Mouse (Mus musculus) kidney, embryonic 16.5 days (tissue): Measurements from ENCODE around the gene Pard3. TPM values are rescaled to one million over a fixed set of nuclear protein-coding genes. Genes with fewer than 3 reads are reported as not detected.

Source experiments
- ATAC-seq: fragments of 200-750 bp; cut with Nextera tagmentation; 2 replicates; pipeline ENCODE4 v1.8.0; 2017; ENCODE audit warnings: moderate TSS enrichment; ENCODE audit not compliant: low FRiP score, low TSS enrichment
- H3K27ac ChIP-seq: fragments of 300-500 bp; sonication (generic); 2 replicates; pipeline ENCODE4 v1.5.1; 2014; ENCODE audit warnings: low read length
- H3K27me3 ChIP-seq: fragments of 300-500 bp; sonication (generic); 2 replicates; pipeline ENCODE4 v1.6.1; 2014; ENCODE audit warnings: low read length, control low read depth, mixed read lengths; ENCODE audit not compliant: insufficient read depth
- H3K36me3 ChIP-seq: fragments of 300-500 bp; sonication (generic); 2 replicates; pipeline ENCODE4 v1.6.1; 2014; ENCODE audit warnings: low read length, control low read depth, mixed read lengths; ENCODE audit not compliant: insufficient read depth
- H3K4me1 ChIP-seq: fragments of 300-500 bp; sonication (generic); 2 replicates; pipeline ENCODE4 v1.6.1; 2014; ENCODE audit warnings: low read length, control low read depth, mixed read lengths; ENCODE audit not compliant: insufficient read depth
- H3K4me2 ChIP-seq: fragments of 300-500 bp; sonication (generic); replicated peaks from 2 replicates; pipeline ENCODE4 v1.6.1; 2014; ENCODE audit warnings: low read depth, low read length
- H3K4me3 ChIP-seq: fragments of 300-500 bp; sonication (generic); 2 replicates; pipeline ENCODE4 v1.5.1; 2014; ENCODE audit warnings: mild to moderate bottlenecking, low read length
- H3K9ac ChIP-seq: fragments of 300-500 bp; sonication (generic); replicated peaks from 2 replicates; pipeline ENCODE4 v1.6.1; 2014; ENCODE audit warnings: low read length
- H3K9me3 ChIP-seq: fragments of 300-500 bp; sonication (generic); 2 replicates; pipeline ENCODE4 v1.6.1; 2016; ENCODE audit warnings: low read length, control low read depth
- WGBS: fragments of 180-500 bp; shearing (Covaris S2); extraction: QIAGEN DNeasy Blood & Tissue Kit; methylation state at CpG from one replicate; pipeline ENCODE4 v1.1.7; 2014; 5-methylcytosine and 5-hydroxymethylcytosine counted together
- polyA plus RNA-seq: library from polyadenylated mRNA; unstranded; fragments of >200 nt; fragmentation: Nextera tagmentation; extraction: Ambion mirVana; gene quantifications from 2 replicates; pipeline ENCODE4 v1.2.1, GENCODE M21; 2015

Pard3 gene
- polyA plus RNA-seq, 1 experiment from 2014 or later: 25.5 TPM

GRCm38 (mm10) chr8:127280299-127280974 lies 216.7 kb downstream of the Pard3 start:
- no peak for ATAC-seq
- 96% methylated on average over 7 of the region's 7 CpGs for WGBS
- H3K4me2 ChIP-seq: no peak overlapping the region
- 0 out of 2 replicates have a peak, but pooled peaks cover 5% of the 10 kb centered on the region for H3K36me3 ChIP-seq
- peaks cover 9% of the 10 kb centered on the region; the same call in 1 of the 2 replicates for H3K4me1 ChIP-seq
- no peak overlapping the region for H3K9ac ChIP-seq
- no peak overlapping the region for H3K4me3 ChIP-seq
- H3K9me3 ChIP-seq: no peaks in the 10 kb centered on the region
- no peak overlapping the region for H3K27ac ChIP-seq
- no peaks in the 10 kb centered on the region for H3K27me3 ChIP-seq

- ATAC-seq: no peak
These were observed 217.3 kb downstream of the Pard3 start for GRCm38 (mm10) chr8:127281035-127281434.

GRCm38 (mm10) chr8:127284462-127285216 lies 220.9 kb downstream of the Pard3 start:
- Histone ChIP-seq H3K4me2 (no peak overlapping the region), H3K4me3 (no peak overlapping the region), H3K4me1 (peaks cover 4% of the 10 kb centered on the region; the same call in 1 of the 2 replicates), H3K27me3 (no peaks in the 10 kb centered on the region), H3K9me3 (no peaks in the 10 kb centered on the region), H3K9ac (no peak overlapping the region), H3K27ac (no peak overlapping the region), H3K36me3 (no peaks in the 10 kb centered on the region)
- 77% methylated on average over 9 of the region's 9 CpGs for WGBS
- ATAC-seq: peak; percentile 31; the same call in 1 of the 2 replicates

More at GRCm38 (mm10) chr8:127281035-127281434, 217.3 kb downstream of the Pard3 start:
- 0 out of 2 replicates have a peak, but pooled peaks cover 5% of the 10 kb centered on the region for H3K36me3 ChIP-seq
- H3K4me1 ChIP-seq: peaks cover 9% of the 10 kb centered on the region; the same call in 1 of the 2 replicates
- no peaks in the 10 kb centered on the region for H3K9me3 ChIP-seq
- WGBS: 92% methylated on average over 4 of the region's 4 CpGs
- no peaks in the 10 kb centered on the region for H3K27me3 ChIP-seq
- no peak overlapping the region for H3K4me3 ChIP-seq
- no peak overlapping the region for H3K9ac ChIP-seq
- H3K27ac ChIP-seq: no peak overlapping the region
- no peak overlapping the region for H3K4me2 ChIP-seq

GRCm38 (mm10) chr8:127287816-127288215 lies 224.1 kb downstream of the Pard3 start:
- Histone ChIP-seq H3K27me3 (no peaks in the 10 kb centered on the region), H3K27ac (no peak overlapping the region), H3K36me3 (no peaks in the 10 kb centered on the region), H3K4me2 (no peak overlapping the region), H3K4me1 (peaks cover 4% of the 10 kb centered on the region; the same call in 1 of the 2 replicates), H3K4me3 (no peak overlapping the region), H3K9me3 (no peaks in the 10 kb centered on the region), H3K9ac (no peak overlapping the region)
- WGBS: 89% methylated on average over 10 of the region's 10 CpGs
- no peak for ATAC-seq

- no peak overlapping the region for H3K9ac ChIP-seq
- no peak overlapping the region for H3K4me3 ChIP-seq
- ATAC-seq: no peak
- WGBS: 91% methylated on average over 5 of the region's 5 CpGs
- no peak overlapping the region for H3K27ac ChIP-seq
- no peaks in the 10 kb centered on the region for H3K27me3 ChIP-seq
- no peaks in the 10 kb centered on the region for H3K36me3 ChIP-seq
- H3K9me3 ChIP-seq: no peaks in the 10 kb centered on the region
- H3K4me1 ChIP-seq: peaks cover 4% of the 10 kb centered on the region
- no peak overlapping the region for H3K4me2 ChIP-seq
These were observed 228.6 kb downstream of the Pard3 start for GRCm38 (mm10) chr8:127292307-127292706.

GRCm38 (mm10) chr8:127293025-127293729 lies 229.5 kb downstream of the Pard3 start:
- H3K9ac ChIP-seq: no peak overlapping the region
- WGBS: 68% methylated on average over 6 of the region's 6 CpGs
- H3K36me3 ChIP-seq: no peaks in the 10 kb centered on the region
- ATAC-seq: no peak
- H3K27ac ChIP-seq: no peak overlapping the region
- no peak overlapping the region for H3K4me3 ChIP-seq
- H3K4me1 ChIP-seq: peaks cover 4% of the 10 kb centered on the region
- no peak overlapping the region for H3K4me2 ChIP-seq
- no peaks in the 10 kb centered on the region for H3K27me3 ChIP-seq
- H3K9me3 ChIP-seq: no peaks in the 10 kb centered on the region

GRCm38 (mm10) chr8:127294061-127294460 lies 230.4 kb downstream of the Pard3 start:
- Histone ChIP-seq H3K4me2 (no peak overlapping the region), H3K9ac (no peak overlapping the region), H3K36me3 (no peaks in the 10 kb centered on the region), H3K4me3 (no peak overlapping the region), H3K9me3 (no peaks in the 10 kb centered on the region), H3K4me1 (peaks cover 4% of the 10 kb centered on the region), H3K27me3 (no peaks in the 10 kb centered on the region), H3K27ac (no peak overlapping the region)
- no peak for ATAC-seq
- WGBS: 92% methylated on average over 6 of the region's 6 CpGs

- Histone ChIP-seq H3K27ac (no peak overlapping the region), H3K36me3 (no peaks in the 10 kb centered on the region), H3K4me2 (no peak overlapping the region), H3K4me1 (peaks cover 4% of the 10 kb centered on the region), H3K9ac (no peak overlapping the region), H3K27me3 (no peaks in the 10 kb centered on the region), H3K9me3 (no peaks in the 10 kb centered on the region), H3K4me3 (no peak overlapping the region)
- 95% methylated on average over 13 of the region's 13 CpGs for WGBS
- ATAC-seq: no peak
These were observed 232.2 kb downstream of the Pard3 start for GRCm38 (mm10) chr8:127295848-127296247.

GRCm38 (mm10) chr8:127300493-127300892 lies 236.8 kb downstream of the Pard3 start:
- Histone ChIP-seq H3K27me3 (no peaks in the 10 kb centered on the region), H3K36me3 (no peaks in the 10 kb centered on the region), H3K27ac (no peak overlapping the region), H3K4me2 (no peak overlapping the region), H3K9ac (no peak overlapping the region), H3K9me3 (no peaks in the 10 kb centered on the region), H3K4me3 (no peak overlapping the region), H3K4me1 (peaks cover 13% of the 10 kb centered on the region)
- 0 out of 2 replicates have a peak, but pooled peaks have one; percentile 17 for ATAC-seq
- WGBS: 88% methylated on average over 5 of the region's 5 CpGs
